8 mouse cellular contexts compared by ENCODE assay signal in the genomic region with DNA sequence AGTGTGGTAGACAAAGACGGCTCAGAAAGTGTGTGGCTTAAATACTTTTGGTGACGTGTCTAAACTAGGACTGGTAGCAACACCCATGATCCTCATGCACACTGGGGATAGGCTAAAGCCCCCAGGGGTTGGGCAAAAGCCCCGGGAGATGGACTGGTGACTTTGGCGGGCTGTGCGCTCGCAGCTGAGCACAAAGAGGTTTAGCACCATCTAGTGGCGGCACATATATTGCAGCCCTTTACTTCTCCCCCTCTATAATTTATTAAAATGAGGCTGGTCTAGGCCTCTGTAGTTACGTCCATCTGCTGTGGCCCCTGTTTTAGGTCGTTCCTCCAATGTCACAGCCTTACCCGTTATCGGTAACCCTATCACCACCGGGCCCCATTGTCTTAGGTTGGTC.
DNase-seq lines count a peak whose midpoint lies in the region; TF ChIP-seq lines count a peak whose summit lies in the region.
"Not testable (repeated sequence)": the region's sequence is repeated elsewhere in the genome, so short reads cannot be mapped to it uniquely, and the experiment has no call there.

No protein-coding gene starts in this region.

- intact Hi-C loops in heart, adult 2 months (cut with DNase I): not testable (repeated sequence)

- H3K79me2 ChIP-seq in heart, adult 2 months (replicated peaks; ENCODE audit: control insufficient read depth, insufficient read depth, low read length): not testable (repeated sequence)

- TF ChIP-seq POLR2A in heart, adult 2 months (IDR thresholded peaks at IDR 0.05; ENCODE audit: insufficient read depth, low read depth, low read length); lung, adult 2 months (IDR thresholded peaks at IDR 0.05; ENCODE audit: borderline replicate concordance, extremely low read depth, low read depth, low read length): not testable (repeated sequence)

- not testable (repeated sequence) for H3K4me3 ChIP-seq in heart, adult 2 months; lung, adult 2 months (replicated peaks; ENCODE audit: extremely low read depth, low read depth, low read length)

- H3K4me1 ChIP-seq in heart, adult 2 months (ENCODE audit: control insufficient read depth, insufficient read depth, low read length); lung, adult 2 months (ENCODE audit: control insufficient read depth, insufficient read depth, low read length): not testable (repeated sequence)

- H3K27ac ChIP-seq in heart, adult 2 months: not testable (repeated sequence)

- peak; percentile 59 for TF ChIP-seq CTCF in heart, adult 2 months (IDR thresholded peaks at IDR 0.05)
- not testable (repeated sequence) for TF ChIP-seq CTCF in lung, adult 2 months (IDR thresholded peaks at IDR 0.05; ENCODE audit: insufficient read depth, low read length)

- not testable (repeated sequence) for TF ChIP-seq EP300 in heart, adult 2 months (IDR thresholded peaks at IDR 0.05; ENCODE audit: insufficient read depth, low read depth, low read length)

- H3K27me3 ChIP-seq in heart, adult 2 months (ENCODE audit: control insufficient read depth, insufficient read depth, low read length): not testable (repeated sequence)

- H3K36me3 ChIP-seq in heart, adult 2 months (ENCODE audit: control insufficient read depth, insufficient read depth, low read length): not testable (repeated sequence)

- 55% methylated on average over 12 of the region's 12 CpGs for WGBS in heart, adult 2 months
- 63% methylated on average over 12 of the region's 12 CpGs for WGBS in lung, adult 2 months

- peak; percentile 6 for DNase-seq in CD4-positive, CD25-positive, alpha-beta regulatory T cell, adult 2 months (ENCODE audit: low read depth, low spot score)
- DNase-seq in ZHBTc4 (ENCODE audit: low read depth, low spot score): peak; percentile 38
- not testable (repeated sequence) for DNase-seq in heart, adult 2 months
- peak; percentile 3 for DNase-seq in kidney, adult 11 months
- DNase-seq in layer of hippocampus, adult 11-12 months (ENCODE audit: low spot score): peak; percentile 1
- peak; percentile 1 for DNase-seq in lung, adult 2 months
- DNase-seq in right cerebral cortex, postnatal 14 days: peak; percentile 2
- DNase-seq in thymus, postnatal 4 days: peak; percentile 25

- not testable (repeated sequence) for H3K9ac ChIP-seq in heart, adult 2 months (ENCODE audit: low read depth, low read length)
